Mouse (Mus musculus): ENCODE data around the gene Ssc4d.

The Ssc4d gene

DNA sequence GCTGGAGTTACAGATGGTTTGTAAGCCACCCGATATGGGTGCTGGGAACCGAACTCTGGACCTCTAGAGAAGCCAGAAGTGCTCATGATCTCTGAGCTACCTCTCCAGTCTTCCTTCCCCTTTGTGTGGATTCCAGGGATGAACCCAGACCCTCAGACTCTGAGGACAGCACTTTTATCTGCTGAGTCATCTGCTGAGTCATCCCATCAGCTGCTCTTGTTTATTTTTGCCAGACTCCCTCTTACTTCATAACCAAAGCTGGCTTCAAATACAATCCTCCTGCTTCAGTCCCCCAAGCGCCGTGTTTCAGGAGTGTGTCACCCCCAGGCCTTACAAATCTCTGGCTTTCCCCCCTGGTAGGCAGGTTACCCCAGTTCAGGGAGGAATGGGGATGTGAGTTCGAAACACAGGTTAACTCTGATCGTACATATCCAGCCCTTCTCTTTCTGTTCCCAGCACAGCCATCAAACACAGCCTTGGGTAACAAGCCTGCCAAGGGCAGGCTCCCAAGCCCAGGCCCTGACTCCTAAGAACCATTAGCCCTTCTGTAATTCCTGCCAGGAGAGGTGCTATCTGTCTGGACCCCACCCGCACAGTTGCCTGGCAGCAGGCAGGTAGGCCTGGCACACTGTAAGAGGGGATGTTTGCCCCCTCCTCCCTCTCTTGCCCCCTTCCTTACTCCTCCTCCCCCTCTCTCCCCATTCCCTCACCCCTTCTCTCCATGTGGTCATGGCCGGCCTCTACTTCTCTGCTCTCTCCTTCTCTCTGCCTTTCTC, 1.8 kb upstream of the Ssc4d start:
- DNase-seq, result no peak

GRCm38 (mm10) chr5:135971876-135972275, 2.5 kb downstream of the Ssc4d start:
- DNase-seq, result no peak

DNA sequence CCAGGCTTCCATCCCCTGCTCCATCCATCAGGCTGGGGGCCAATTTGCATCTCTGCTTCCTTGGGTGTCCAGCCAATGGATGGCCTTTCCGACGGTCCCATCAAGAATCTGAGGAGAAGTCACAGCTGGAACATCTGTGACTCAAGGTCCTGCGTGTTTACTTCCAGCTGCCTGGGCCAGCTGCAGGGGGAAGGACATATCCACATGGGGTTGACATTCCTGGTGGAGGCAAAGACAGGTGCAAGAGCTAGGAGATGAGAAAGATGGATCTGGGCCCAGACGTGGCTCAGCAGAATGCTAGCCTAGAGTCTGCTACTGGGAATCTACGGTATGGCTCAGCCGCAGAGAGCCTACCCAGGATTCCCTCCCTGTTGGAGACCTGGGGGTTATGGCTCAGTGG, 4.1 kb downstream of the Ssc4d start:
- DNase-seq, result no peak

DNA sequence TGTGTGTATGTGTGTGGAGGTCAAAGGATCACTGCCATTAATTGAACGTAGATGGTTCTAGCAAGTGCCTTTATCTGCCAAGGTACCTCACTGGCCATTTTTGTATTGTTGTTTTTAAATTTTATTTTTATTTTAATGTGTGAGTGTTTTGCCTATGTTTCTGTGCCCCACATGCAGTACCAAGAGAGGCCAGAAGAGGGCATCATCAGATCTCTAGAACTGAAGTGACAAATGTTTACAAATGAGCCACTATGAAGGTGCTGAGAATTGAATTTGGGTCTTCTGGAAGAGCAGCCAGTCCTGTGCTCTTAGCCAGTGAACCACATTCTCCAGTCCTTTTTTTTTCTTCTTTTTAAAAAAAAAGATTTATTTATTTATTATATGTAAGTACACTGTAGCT, 5.5 kb downstream of the Ssc4d start:
- DNase-seq, result peak in 1 of 2 experiments; percentile 67

GRCm38 (mm10) chr5:135966866-135967265, 7.5 kb downstream of the Ssc4d start:
- no peak for DNase-seq

- no peak for DNase-seq
Observed at GRCm38 (mm10) chr5:135965501-135965930, 8.8 kb downstream of the Ssc4d start.

DNA sequence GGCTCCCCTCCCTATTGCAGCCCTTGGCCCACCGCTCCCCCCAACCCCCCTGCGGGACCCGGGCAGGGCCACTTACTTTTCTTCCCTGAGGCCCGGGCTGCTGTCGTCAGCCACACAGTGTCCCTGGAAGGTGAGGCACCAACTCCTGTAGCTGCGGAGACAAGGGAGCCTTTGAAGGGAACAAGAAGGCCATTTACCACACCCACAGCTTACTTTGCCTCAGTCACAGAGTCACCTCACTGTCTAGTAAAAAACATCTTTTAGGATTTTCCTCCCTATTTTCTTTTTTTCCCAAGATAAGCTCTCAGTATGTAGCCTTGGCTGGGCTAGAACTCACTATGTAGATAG, 11.1 kb downstream of the Ssc4d start:
- DNase-seq, result no peak

- DNase-seq, result peak; percentile 94 to 99
Observed at GRCm38 (mm10) chr5:135962492-135963279, 11.6 kb downstream of the Ssc4d start.

DNA sequence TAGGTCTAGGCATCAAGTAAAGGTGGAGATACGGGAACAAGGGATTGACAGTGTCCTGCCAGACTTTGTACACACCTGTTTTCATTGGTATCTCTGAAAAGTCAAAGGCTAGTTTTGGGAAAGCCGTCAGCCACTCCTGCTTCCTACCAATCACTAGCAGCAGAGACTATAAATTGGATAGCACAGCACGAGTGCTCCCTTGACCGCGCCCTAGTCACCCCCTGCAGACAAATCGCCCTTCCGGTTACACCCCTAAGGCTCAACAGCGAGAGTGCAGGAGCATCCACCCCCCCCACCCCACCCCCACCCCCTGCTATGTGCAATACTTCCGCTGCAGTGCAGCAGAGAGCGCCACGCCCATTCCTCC, 12.2 kb downstream of the Ssc4d start:
- no peak for DNase-seq

DNA sequence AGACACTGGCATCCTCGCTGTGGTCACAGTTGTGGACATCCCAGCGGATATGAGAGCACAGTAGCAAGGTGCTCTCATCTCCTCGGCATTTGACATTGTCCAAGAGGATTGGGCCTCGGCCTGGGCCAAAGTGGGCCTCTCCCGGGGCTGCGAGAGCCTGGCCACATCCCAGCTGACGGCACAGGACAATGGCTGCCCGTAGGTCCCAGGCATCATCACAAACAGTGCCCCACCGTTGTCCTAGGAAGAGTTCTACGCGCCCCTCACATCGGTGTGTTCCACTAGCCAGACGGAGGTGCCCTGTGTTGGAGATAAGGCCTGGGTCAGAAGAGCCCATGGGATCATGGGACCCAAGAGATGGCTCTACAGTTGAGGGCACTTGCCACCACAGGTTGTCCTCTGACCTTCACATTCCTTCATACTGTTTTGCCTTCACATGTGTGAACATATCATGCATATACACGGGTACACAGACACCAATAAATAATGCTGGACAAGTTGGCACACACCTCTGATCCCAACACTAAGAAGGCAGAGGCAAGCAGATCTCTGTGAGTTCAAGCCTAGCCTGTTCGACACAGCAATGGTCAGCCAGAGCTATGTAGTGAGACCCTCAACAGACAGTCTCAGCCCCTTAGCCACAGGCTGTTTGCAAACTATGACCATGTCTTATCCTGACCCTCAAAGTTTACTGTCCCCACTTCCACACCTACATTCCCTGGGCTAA, 13.3 kb downstream of the Ssc4d start:
- DNase-seq, result no peak

- no peak for DNase-seq
Observed at GRCm38 (mm10) chr5:135959911-135960310, 14.4 kb downstream of the Ssc4d start.

DNA sequence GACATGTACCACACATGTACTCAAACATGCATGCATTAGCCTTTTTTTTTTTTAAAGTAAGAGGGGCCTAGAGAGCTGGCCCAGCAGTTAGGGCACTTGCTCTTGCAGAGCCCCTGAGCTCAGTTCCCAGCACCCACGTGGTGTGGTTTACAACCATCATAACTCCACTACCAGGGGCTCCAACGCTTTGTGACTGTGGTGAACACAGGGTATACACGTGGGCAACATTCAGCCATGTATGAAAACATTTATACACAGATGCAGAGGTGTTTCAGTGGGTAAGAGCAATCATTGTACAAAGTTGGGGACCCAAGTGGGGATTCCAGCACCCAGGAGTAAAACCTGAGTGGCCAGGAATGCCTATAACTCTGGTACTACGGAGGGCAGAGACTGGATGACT, 16.0 kb downstream of the Ssc4d start:
- no peak for DNase-seq

DNA sequence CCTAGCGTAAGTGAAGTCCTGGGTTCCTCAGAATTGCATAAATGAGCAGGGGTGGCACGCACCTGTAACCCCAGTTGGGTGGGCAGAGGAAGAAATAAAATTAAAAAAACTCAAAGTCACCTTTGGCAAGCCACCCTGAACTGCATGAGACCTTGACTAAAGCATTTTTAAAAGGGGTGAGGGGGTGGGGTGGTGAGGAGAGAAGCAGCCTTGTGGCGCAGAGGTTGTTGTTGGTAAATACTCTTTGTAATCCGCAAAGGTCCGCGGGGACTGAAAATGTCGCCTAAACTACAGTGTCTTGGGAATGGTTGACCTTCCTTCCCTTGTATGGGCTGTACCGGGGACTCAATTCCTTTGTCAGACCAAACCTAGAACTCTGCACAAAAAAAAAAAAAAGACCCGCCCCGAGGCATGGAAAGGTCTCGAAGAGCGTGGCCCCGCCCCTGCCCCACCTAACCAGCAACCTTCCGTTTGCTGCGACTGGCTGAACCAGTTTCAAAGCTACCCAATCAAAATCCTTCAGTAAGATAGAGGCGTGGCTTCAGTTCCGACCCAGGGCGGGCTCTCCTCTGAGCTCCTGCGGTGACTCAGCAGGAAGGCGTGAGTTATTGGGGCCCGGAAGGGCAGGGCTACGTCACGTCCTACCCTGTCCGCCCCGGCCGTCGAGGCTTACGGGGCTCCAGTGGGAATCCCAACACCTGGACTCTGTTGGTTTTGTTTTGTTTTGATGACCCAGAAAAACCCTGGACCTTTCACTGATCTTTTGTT, 16.9 kb downstream of the Ssc4d start:
- peak; percentile 78 to 89 for DNase-seq

GRCm38 (mm10) chr5:135956300-135957206, 17.8 kb downstream of the Ssc4d start:
- DNase-seq, result no peak

DNA sequence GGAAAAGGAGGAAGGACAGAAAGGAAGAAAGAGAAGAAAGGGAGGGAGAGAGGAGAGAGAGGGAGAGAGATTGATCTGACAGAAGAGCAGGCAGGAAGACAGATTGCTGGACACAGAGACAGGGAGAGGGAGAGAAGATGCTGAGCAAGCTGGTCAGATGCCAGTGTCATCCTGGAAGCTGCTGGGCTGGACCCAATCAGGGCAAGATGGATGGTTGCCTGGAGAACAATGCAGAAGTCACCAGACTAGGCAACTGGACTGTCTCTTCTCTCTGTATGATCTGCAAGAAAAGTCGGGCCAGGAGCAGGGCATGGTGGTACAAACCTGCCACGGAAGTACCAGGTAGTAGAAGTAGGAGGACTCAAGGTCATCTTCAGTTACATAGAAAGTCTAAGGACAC, 21.5 kb downstream of the Ssc4d start:
- no peak for DNase-seq

GRCm38 (mm10) chr5:135951660-135952059, 22.7 kb downstream of the Ssc4d start:
- DNase-seq, result no peak

- no peak for DNase-seq
Observed at GRCm38 (mm10) chr5:135950710-135951412, 23.5 kb downstream of the Ssc4d start.

DNA sequence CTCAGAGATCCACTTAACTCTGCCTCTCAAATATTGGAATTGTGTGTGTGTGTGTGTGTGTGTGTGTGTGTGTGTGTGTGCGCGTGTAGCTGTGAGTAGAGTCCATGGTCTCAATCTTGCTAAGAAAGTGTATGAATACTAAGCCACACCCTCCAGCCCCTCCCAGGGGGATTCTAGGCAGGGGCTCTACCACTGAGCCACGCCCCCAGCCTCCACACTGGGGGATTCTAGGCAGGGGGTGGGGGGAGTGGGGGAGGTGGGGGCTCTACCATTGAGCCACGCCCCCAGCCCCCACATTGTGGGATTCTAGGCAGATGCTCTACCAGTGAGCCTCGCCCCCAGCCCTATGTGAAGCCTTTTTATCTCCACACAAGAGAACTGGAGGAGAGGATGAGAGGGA, 27.7 kb downstream of the Ssc4d start:
- DNase-seq, result no peak

GRCm38 (mm10) chr5:135945916-135946408, 28.4 kb downstream of the Ssc4d start:
- no peak for DNase-seq

DNA sequence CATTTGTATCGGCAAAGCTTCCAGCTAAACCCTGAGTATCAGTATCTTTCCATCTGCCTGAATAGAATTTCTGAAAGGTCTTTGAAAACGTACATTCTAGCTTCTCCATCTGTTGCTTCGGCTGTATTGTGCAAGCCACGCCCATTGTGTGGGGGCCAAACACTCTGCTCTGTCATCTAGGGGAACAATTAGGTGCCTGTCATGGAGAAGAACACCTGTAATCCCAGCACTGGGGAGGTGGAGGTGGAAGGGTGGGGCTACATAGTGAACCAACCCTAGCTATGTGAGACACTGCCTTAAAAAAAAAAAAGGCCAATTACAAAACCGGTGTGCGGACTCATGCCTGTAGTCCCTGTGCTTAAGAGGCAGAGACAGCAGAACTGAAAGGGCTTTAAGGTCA, 31.6 kb downstream of the Ssc4d start:
- no peak for DNase-seq

GRCm38 (mm10) chr5:135940587-135940986, 33.7 kb downstream of the Ssc4d start:
- no peak for DNase-seq
